Mouse (Mus musculus) MEL (cell line): ENCODE results near the gene Gss. TPM values are rescaled to one million over a fixed set of nuclear protein-coding genes. Genes with fewer than 3 reads are reported as not detected.
"Not testable (repeated sequence)": the region's sequence is repeated elsewhere in the genome, so short reads cannot be mapped to it uniquely, and the experiment has no call there.

Experiments used
- DNase-seq: peaks from one replicate; pipeline ENCODE4 v3.0.0; 2011; ENCODE audit warnings: low read depth, low spot score
- H3K27ac ChIP-seq: 2 replicates; pipeline ENCODE4 v1.5.1; 2012; ENCODE audit warnings: low read depth, mild to moderate bottlenecking, control low read depth, low read length, moderate library complexity; ENCODE audit not compliant: control insufficient read depth
- H3K27me3 ChIP-seq, 2 experiments: fragments of 150-350 bp in 1 of 2; sonication (generic) in 1 of 2; 2 replicates each; pipeline ENCODE4 v1.6.1; 2012; ENCODE audit warnings: low read length in 2 of 2, mild to moderate bottlenecking in 2 of 2, improper control_type of control experiment in 1 of 2, moderate library complexity in 1 of 2; ENCODE audit not compliant: insufficient read depth in 2 of 2, control insufficient read depth in 1 of 2
- H3K36me3 ChIP-seq, 2 experiments: 2 replicates each; pipeline ENCODE4 v1.6.1; 2012 to 2014; ENCODE audit warnings: low read length in 2 of 2, improper control_type of control experiment in 1 of 2, inconsistent platforms in 1 of 2, mild to moderate bottlenecking in 1 of 2; ENCODE audit not compliant: insufficient read depth in 2 of 2, control insufficient read depth in 1 of 2
- H3K4me1 ChIP-seq, 2 experiments: fragments of 150-350 bp in 1 of 2; sonication (generic) in 1 of 2; 2 replicates each; pipeline ENCODE4 v1.6.1; 2012; ENCODE audit warnings: low read length in 2 of 2, improper control_type of control experiment in 1 of 2, mild to moderate bottlenecking in 1 of 2; ENCODE audit not compliant: insufficient read depth in 2 of 2, control insufficient read depth in 1 of 2
- H3K4me3 ChIP-seq, 2 experiments: fragments of 150-350 bp in 1 of 2; sonication (generic) in 1 of 2; 2 replicates each; pipeline ENCODE4 v1.5.1; 2012; ENCODE audit warnings: low read depth in 2 of 2, low read length in 2 of 2, mild to moderate bottlenecking in 2 of 2, moderate library complexity in 2 of 2, control low read depth in 1 of 2, improper control_type of control experiment in 1 of 2; ENCODE audit not compliant: control insufficient read depth in 1 of 2, insufficient read depth in 1 of 2
- H3K79me2 ChIP-seq: 2 replicates; pipeline ENCODE4 v1.6.1; 2012; ENCODE audit warnings: mild to moderate bottlenecking, low read length, moderate library complexity; ENCODE audit not compliant: control insufficient read depth, poor library complexity, insufficient read depth
- H3K9ac ChIP-seq: 2 replicates; pipeline ENCODE4 v1.6.1; 2012; ENCODE audit warnings: low read depth, mild to moderate bottlenecking, control low read depth, low read length, moderate library complexity; ENCODE audit not compliant: control insufficient read depth, poor library complexity, severe bottlenecking
- H3K9me3 ChIP-seq: fragments of 150-350 bp; sonication (generic); replicated peaks from 2 replicates; pipeline ENCODE4 v1.6.1; 2012; ENCODE audit warnings: mild to moderate bottlenecking, low read length, improper control_type of control experiment, moderate library complexity; ENCODE audit not compliant: insufficient read depth
- CHD2 ChIP-seq: IDR thresholded peaks from 2 replicates; pipeline ENCODE4 v1.6.1; 2011; ENCODE audit warnings: low read length, improper control_type of control experiment
- EP300 ChIP-seq, 2 experiments: IDR thresholded peaks; 2 replicates each; pipeline ENCODE4 v1.6.1; 2011; ENCODE audit warnings: improper control_type of control experiment in 2 of 2, low read length in 2 of 2, low read depth in 1 of 2, mild to moderate bottlenecking in 1 of 2
- HCFC1 ChIP-seq: IDR thresholded peaks from 2 replicates; pipeline ENCODE4 v1.6.1; 2012; ENCODE audit warnings: low read depth, mild to moderate bottlenecking, inconsistent platforms, low read length, improper control_type of control experiment, moderate library complexity
- MAFK ChIP-seq: IDR thresholded peaks from 2 replicates; pipeline ENCODE4 v1.6.1; 2011; ENCODE audit warnings: low read depth, mild to moderate bottlenecking, low read length, improper control_type of control experiment, borderline replicate concordance
- MXI1 ChIP-seq: IDR thresholded peaks from 2 replicates; pipeline ENCODE4 v1.6.1; 2011; ENCODE audit warnings: mild to moderate bottlenecking, low read depth, low read length, improper control_type of control experiment
- MYB ChIP-seq: IDR thresholded peaks from 2 replicates; pipeline ENCODE4 v1.6.1; 2011; ENCODE audit warnings: mild to moderate bottlenecking, low read depth, low read length, improper control_type of control experiment
- SIN3A ChIP-seq: IDR thresholded peaks from 2 replicates; pipeline ENCODE4 v1.6.1; 2012; ENCODE audit warnings: low read length, improper control_type of control experiment, inconsistent platforms
- TBP ChIP-seq: IDR thresholded peaks from 2 replicates; pipeline ENCODE4 v1.8.0; 2011; ENCODE audit warnings: low read depth, low read length, improper control_type of control experiment
- USF1 ChIP-seq: IDR thresholded peaks from 2 replicates; pipeline ENCODE4 v1.6.1; 2014; ENCODE audit warnings: low read depth, mild to moderate bottlenecking, inconsistent platforms, low read length, improper control_type of control experiment, moderate library complexity
- USF2 ChIP-seq, 2 experiments: IDR thresholded peaks; 2 replicates each; pipeline ENCODE4 v1.6.1; 2011 to 2012; ENCODE audit warnings: improper control_type of control experiment in 2 of 2, low read length in 2 of 2, borderline replicate concordance in 1 of 2, inconsistent platforms in 1 of 2, low read depth in 1 of 2, mild to moderate bottlenecking in 1 of 2; ENCODE audit not compliant: insufficient read depth in 1 of 2
- ZMIZ1 ChIP-seq: IDR thresholded peaks from 2 replicates; pipeline ENCODE4 v1.6.1; 2012; ENCODE audit warnings: low read depth, mild to moderate bottlenecking, inconsistent platforms, low read length, improper control_type of control experiment, moderate library complexity
- ZNF384 ChIP-seq: IDR thresholded peaks from 2 replicates; pipeline ENCODE4 v1.6.1; 2012; ENCODE audit warnings: low read depth, mild to moderate bottlenecking, inconsistent platforms, low read length, improper control_type of control experiment
- polyA plus RNA-seq, 2 experiments: library from polyadenylated mRNA; stranded (reverse) in 1 of 2; unstranded in 1 of 2; fragments of >175 nt in 1 of 2; fragments of >200 nt in 1 of 2; gene quantifications; 2 replicates each; pipeline versions ENCODE4 v1.2.1 to v1.2.4; 2012; ENCODE audit warnings: low replicate concordance in 2 of 2, low read depth in 1 of 2; ENCODE audit not compliant: insufficient read length in 2 of 2, insufficient read depth in 1 of 2, missing spikeins in 1 of 2
- total RNA-seq: library from RNA; depleted of rRNA; stranded (reverse); fragments of 300-350 nt; gene quantifications from 2 replicates; pipeline ENCODE4 v1.2.3, GENCODE M21; 2012

Gss gene
- total and polyA plus RNA-seq, 3 experiments: 21.9 to 24.0 TPM; not detected in 1

GRCm38 (mm10) chr2:155610978-155611377, 18.4 kb upstream of the Gss start, which contains the start of gene Myh7b:
Gene Myh7b, plus strand, starts transcription at chr2:155611212.
- no peaks in the 10 kb centered on the region for H3K27me3 ChIP-seq
- no peak for DNase-seq
- H3K36me3 ChIP-seq: peaks cover 0 to under 1% of the 10 kb centered on the region in 2 experiments; a peak in 1 of 4 replicates
- no peaks in the 10 kb centered on the region for H3K79me2 ChIP-seq
- TF ChIP-seq MAFK (no peak), CHD2 (no peak), ZNF384 (no peak), MYB (no peak), ZMIZ1 (no peak), USF2 (IDR thresholded peaks at IDR 0.05; ENCODE audit: borderline replicate concordance in 1 of 2, insufficient read depth in 1 of 2, low read depth in 1 of 2, low read length in 2 of 2) (no peak), USF1 (no peak), HCFC1 (no peak), EP300 (IDR thresholded peaks at IDR 0.05; ENCODE audit: low read depth in 1 of 2, low read length in 2 of 2) (no peak)
- TF ChIP-seq, all 39 proteins: peak for 0
- Histone ChIP-seq H3K4me1 (peaks cover 0 to 8% of the 10 kb centered on the region in 2 experiments; a peak in 3 of 4 replicates), H3K9me3 (no peaks in the 10 kb centered on the region), H3K27ac (no peak within 1 kb of the TSS), H3K4me3 (no peak within 1 kb of the TSS), H3K9ac (no peak within 1 kb of the TSS)

DNA sequence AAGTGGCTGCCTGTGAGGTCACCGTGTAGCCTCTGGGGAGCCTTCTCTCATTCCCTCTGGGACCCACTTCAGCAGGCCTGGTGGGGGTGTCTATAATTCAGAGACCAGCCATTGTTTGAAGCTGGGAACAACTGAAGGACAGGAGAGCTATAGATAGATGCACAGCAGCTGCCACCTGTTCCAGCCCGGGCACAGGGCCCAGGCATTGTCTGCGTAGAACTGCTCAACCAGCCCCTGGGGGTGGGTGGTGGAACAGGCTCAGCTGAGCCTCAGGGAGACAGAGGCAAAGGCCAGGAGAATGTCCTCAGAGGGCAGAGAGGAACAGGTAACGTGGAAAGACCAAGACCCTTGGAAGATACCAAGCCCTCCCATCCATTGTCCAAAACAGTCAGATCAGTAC, 13.8 kb upstream of the Gss start:
- TF ChIP-seq TBP: no peak
- Histone ChIP-seq H3K4me3 (no peak overlapping the region), H3K27ac (no peak overlapping the region), H3K4me1 (peaks cover 12 to 18% of the 10 kb centered on the region in 2 experiments), H3K27me3 (no peaks in the 10 kb centered on the region), H3K9me3 (no peaks in the 10 kb centered on the region), H3K79me2 (no peaks in the 10 kb centered on the region), H3K36me3 (peaks cover 0 to 16% of the 10 kb centered on the region in 2 experiments; a peak in 2 of 4 replicates), H3K9ac (no peak overlapping the region)
- DNase-seq: no peak

- not testable (repeated sequence) for H3K79me2 ChIP-seq, DNase-seq, H3K27me3 ChIP-seq, H3K9me3 ChIP-seq
- TF ChIP-seq MXI1 (0 out of 2 replicates have a peak, but pooled peaks have one; percentile 10), SIN3A (peak; percentile 3; the same call in 1 of the 2 replicates)
- Histone ChIP-seq H3K27ac (peak overlapping the region; percentile 82), H3K36me3 (peaks cover 0 to 16% of the 10 kb centered on the region in 2 experiments; a peak in 2 of 4 replicates), H3K4me1 (peaks cover 12 to 18% of the 10 kb centered on the region in 2 experiments), H3K9ac (peak overlapping the region; percentile 66), H3K4me3 (peak overlapping the region; percentile 40 to 49)
These were observed 12.6 kb upstream of the Gss start for GRCm38 (mm10) chr2:155605236-155605589.
